Mouse (Mus musculus): ENCODE measurements around the gene March1.

The March1 gene

DNA sequence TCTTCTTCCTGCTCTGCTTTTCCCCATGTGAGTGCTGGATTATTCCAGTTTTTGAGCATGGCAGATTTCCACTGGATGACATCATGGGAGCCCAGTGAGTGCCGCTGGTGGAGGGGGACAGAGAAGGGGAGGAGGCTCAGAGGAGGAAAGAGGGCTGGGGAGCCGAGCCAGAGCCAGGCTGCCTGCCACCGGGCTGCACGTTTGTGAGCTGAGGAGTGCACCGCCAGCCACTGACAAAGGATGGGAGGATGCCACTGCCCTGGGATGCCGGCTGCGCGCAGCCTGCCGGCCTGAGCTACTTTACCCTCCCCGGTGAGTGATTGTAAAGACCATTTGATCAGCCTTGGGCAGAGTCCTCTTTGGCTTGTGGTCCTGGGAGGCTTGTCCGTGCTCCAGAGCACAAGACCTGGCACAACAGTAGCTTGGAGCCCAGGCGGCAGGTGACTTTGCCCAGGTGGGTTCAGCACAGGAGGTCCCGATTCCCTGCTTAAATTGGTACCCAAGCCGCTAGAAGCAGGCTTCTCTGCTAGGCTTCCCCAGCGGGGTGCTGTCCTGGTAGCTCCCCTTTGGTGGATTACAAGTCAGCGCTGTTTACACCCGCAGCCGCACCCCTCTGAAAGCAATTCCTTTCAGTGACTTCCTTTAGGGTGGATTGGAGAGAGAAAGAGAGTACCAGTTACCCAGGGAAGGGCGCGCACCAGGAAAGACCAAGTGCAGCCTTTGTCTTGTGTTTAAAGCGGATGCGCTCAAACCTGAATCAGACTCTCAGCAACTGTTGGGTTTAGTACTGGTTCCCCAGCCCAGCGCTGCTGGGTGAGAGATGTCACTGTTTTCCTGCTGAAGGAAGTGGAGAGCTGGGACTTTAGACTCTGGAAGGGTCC lies at the start of gene March1:
Gene March1 (plus strand): TSS at position 30 of the 881 bp plus-strand sequence.
- no peak for DNase-seq (ENCODE audit: low spot score in 2 of 2)

DNA sequence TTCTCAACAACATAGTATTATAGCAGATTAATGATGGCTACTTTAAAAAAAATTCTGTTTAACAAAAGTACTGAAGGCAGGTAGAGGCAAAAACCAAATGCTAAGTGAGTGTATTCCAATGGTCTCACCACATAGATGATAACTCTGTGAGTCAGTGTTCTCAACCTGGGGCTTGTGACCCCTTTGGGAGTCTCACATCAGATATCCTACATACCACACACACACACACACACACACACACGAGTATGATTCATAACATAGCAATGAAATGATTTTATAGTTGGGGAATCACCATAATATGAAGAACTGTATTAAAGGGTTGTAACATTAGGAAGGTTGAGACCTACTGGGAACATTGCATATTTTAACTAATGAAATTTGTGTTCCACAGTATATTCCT lies 30.8 kb upstream of the March1 start:
- DNase-seq (ENCODE audit: low spot score in 2 of 2): no peak

GRCm38 (mm10) chr8:65603241-65603640 lies 14.5 kb upstream of the March1 start:
- DNase-seq (ENCODE audit: low spot score in 2 of 2): no peak

GRCm38 (mm10) chr8:65609509-65609908 lies 8.2 kb upstream of the March1 start:
- no peak for DNase-seq (ENCODE audit: low spot score in 2 of 2)

GRCm38 (mm10) chr8:65618966-65619365 lies 1.3 kb downstream of the March1 start:
- no peak for DNase-seq (ENCODE audit: low spot score in 2 of 2)

GRCm38 (mm10) chr8:65644931-65645330 lies 27.2 kb downstream of the March1 start:
- no peak for DNase-seq (ENCODE audit: low spot score in 2 of 2)

- no peak for DNase-seq (ENCODE audit: low spot score in 2 of 2)
These were observed 27.8 kb downstream of the March1 start for GRCm38 (mm10) chr8:65645502-65645901.

DNA sequence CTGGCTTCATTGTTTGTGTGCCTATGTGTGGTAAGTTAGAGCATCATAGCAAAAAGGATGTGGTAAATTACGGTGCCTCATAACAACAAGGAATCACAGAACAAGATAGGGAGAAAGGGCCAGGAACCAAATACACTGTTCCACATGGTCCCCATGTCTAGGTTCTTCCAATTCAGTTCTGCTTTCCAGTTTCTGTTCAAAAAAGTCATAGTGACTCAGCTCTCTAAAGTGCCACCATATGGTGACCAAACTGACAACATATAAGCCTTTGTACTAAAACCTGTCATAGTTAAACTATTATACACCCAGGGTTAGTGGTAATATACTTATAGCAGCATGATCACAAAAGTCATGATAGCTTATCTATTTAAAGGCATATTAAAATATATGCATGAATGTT lies 28.2 kb downstream of the March1 start:
- DNase-seq (ENCODE audit: low spot score in 2 of 2): no peak

- no peak for DNase-seq (ENCODE audit: low spot score in 2 of 2)
These were observed 38.2 kb downstream of the March1 start for GRCm38 (mm10) chr8:65655924-65656323.

- no peak for DNase-seq (ENCODE audit: low spot score in 2 of 2)
These were observed 44.2 kb downstream of the March1 start for GRCm38 (mm10) chr8:65661885-65662284.

- DNase-seq (ENCODE audit: low spot score in 2 of 2): no peak
These were observed 48.1 kb downstream of the March1 start for GRCm38 (mm10) chr8:65665786-65666185.

DNA sequence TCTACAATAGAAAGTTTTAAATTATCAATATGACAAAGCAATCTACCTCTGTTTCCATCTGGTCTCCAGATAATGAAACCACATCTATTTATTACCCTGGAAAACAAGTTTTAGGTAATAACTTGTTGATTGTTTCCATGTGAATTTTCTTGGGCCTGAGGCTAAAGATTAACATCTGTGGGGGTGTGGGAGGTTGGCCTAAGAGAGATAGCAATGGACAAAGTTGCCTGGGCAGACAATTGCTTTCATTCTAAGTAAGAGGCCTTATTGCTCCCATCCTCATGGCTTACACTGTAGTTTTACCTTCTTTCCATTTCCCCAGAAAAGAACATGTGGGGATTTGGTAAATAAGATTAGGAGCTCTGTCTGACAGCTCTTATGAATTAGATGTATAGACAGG lies 125.4 kb downstream of the March1 start:
- DNase-seq (ENCODE audit: low spot score in 2 of 2): no peak

DNA sequence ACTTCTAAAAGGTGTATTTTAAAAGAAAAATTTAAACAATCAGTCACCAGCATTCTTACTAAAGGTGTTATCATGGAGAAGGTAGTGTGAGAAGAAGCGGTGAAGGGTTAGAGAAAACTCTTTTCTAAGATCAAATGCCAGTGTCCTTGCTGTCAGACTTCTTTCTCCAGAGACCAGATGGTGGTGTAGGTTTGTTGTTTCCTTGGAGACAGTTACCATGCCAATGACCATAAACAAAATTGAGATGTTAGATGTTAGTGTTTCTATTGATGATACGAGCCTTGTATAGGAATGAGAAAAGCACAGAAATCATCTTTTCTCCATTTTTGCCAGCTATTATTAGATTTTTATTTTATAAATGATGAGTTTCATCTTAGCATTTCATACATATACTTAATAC lies 158.1 kb downstream of the March1 start:
- no peak for DNase-seq (ENCODE audit: low spot score in 2 of 2)

- no peak for DNase-seq (ENCODE audit: low spot score in 2 of 2)
These were observed 163.5 kb downstream of the March1 start for GRCm38 (mm10) chr8:65781156-65781555.

- DNase-seq (ENCODE audit: low spot score in 2 of 2): no peak
These were observed 195.3 kb downstream of the March1 start for GRCm38 (mm10) chr8:65812971-65813370.

DNA sequence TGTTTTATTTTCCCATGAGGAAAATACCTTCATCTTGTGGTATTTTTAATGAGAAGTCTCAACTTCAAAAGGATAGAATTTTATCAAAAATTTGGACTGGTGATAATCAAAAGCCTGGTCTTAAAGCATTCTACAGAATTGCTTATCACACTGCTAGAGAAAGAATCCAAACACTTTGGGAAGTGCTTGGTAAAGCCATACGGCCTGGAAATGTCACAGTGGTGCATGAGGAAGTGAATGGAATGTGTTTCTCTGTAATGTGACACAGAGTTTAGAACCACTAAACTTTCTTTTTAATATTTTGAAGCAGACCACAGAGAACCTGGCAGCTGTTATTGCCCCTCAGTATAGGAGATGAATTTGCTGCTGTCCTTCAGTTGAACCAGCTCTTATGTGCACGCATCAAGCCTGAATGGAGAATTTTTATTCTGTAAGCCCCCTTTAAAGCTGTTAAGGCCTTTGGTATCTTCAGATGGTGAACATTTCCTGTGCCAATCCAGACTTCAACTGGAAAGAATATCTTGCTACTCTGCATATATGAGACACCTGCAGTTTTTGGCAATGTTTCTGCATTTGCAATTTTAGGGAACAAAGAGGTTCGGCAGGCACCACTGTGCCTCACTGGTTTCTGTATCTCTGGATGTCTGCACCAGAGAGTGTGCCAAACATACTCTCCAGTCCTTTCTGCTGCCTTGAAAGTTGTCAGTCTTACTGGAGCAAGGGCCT lies 304.8 kb downstream of the March1 start:
- DNase-seq (ENCODE audit: low spot score in 2 of 2): no peak

- DNase-seq (ENCODE audit: low spot score in 2 of 2): no peak
These were observed 339.2 kb downstream of the March1 start for GRCm38 (mm10) chr8:65956948-65957347.

- no peak for DNase-seq (ENCODE audit: low spot score in 2 of 2)
These were observed 339.8 kb downstream of the March1 start for GRCm38 (mm10) chr8:65957492-65957891.

DNA sequence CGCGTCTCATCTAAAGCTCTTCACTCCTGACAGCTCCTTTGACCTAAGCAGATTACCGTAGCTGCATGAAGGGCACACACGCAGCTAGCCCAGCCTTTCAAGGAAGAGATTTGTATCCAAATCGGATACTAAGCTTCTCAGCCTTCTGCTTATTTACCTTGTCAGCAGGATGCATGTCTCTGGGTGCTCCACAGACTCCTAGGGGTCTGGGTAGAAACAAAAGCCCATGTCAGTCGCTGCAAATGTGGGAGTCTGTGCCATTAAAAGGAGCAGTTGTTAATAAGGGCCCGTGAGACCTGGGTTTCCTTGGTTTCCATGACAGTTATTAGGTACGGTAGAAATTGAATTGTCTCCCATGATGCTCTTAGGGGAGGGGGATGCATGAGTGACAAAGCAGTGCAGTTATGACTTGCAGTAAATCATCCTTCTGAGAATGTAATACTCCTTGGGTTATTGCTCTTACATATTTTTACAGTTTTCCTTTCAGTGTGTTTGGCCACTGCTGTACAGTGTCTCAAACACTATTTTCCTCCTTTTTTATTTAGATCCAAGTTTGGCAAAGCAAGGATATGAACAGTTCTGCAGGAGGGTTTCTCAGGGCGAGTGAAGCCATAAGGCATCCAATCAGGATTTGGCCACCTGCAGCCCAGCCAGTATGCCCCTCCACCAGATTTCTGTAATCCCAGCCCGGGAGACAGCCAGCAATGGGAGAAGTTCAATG lies 349.0 kb downstream of the March1 start:
- no peak for DNase-seq (ENCODE audit: low spot score in 2 of 2)

DNA sequence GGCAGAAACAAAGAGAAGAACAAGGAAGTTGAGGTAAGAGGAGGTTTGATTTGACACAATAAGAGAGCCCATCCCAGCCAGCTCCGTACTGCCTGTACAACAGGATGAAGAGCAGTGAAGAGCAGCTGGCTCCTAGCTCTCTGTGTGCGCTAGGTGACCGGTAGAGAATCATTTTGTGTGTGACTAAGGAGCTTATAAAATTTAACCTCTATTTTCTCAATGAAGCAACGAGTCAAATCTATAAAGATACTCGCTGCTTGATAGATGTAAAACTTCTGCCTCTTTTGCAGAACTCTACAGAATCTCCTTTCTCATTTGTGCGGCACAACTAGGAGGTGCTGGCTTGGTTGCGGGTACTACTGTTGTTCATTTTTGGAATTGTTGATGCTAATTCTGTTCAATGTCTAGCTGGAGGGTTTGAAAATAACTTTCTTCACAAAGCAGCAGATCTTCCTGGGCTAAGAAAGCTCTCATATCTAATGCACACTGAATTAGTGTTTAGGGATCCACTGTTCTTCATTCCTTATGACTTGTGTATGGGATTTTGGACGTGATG lies 349.6 kb downstream of the March1 start:
- DNase-seq (ENCODE audit: low spot score in 2 of 2): no peak

DNA sequence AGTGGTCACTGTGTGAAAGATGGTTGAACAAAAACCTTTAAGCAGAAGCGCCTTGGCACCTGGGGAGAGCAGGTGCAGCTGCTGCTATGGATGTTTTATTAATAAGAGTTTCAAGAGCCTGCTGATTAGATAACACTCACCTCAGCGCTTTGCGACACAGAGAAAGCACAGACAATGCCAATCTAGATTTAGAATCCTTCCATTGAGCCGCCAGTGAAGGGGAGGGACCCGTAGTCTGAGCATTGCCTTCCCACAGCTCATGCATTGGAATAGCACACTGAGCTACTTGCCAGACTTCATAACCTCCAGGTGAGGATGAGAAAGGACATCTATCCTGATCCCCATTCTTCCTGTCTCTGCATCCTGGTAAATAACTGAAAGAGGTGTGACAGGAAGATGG lies 359.2 kb downstream of the March1 start:
- no peak for DNase-seq (ENCODE audit: low spot score in 2 of 2)

DNA sequence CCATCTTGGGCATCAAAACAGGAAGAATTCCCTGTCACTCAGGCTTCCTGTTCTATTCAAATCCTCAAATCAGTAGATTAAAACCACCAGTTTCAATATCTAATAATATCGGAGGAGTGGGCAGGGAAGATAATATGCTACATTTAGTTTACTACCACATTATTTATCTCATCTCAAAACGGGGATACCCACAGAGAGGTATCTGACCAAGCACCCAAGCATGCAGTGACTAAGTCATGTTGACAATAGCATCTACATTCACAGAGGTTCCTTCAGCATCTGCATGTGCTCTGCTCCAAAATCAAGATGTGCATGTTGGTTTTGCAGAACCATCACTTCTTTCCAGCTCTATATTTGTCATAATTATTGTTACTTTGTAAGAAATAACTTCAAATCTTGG lies 364.3 kb downstream of the March1 start:
- DNase-seq (ENCODE audit: low spot score in 2 of 2): no peak
